Mouse (Mus musculus): ENCODE measurements around the gene Fut9.

- TF ChIP-seq POLR2A (IDR thresholded peaks at IDR 0.05; ENCODE audit: low read depth, low read length), result no peak
- no peak for TF ChIP-seq CTCF (IDR thresholded peaks at IDR 0.05; ENCODE audit: extremely low read depth, insufficient read depth, insufficient read length, insufficient replicate concordance)
Observed at GRCm38 (mm10) chr4:25651902-25652301, 148.1 kb downstream of the Fut9 start.
